Mouse (Mus musculus) embryonic facial prominence, embryonic 12.5 days (tissue): Measurements from ENCODE around the gene Ccdc92b. TPM values are rescaled to one million over a fixed set of nuclear protein-coding genes. Genes with fewer than 3 reads are reported as not detected.

Experiments used
- ATAC-seq: fragments of 200-750 bp; cut with Nextera tagmentation; 2 replicates; pipeline ENCODE4 v1.8.0; 2017; ENCODE audit not compliant: insufficient number of reproducible peaks, insufficient read depth, low FRiP score, low TSS enrichment
- H3K27ac ChIP-seq: fragments of 300-500 bp; sonication (generic); 2 replicates; pipeline ENCODE4 v1.5.1; 2016; ENCODE audit warnings: mild to moderate bottlenecking
- H3K27me3 ChIP-seq: fragments of 300-500 bp; sonication (generic); 2 replicates; pipeline ENCODE4 v1.6.1; 2016; ENCODE audit warnings: mild to moderate bottlenecking, moderate library complexity
- H3K36me3 ChIP-seq: fragments of 300-500 bp; sonication (generic); 2 replicates; pipeline ENCODE4 v1.6.1; 2016; ENCODE audit warnings: mild to moderate bottlenecking
- H3K4me1 ChIP-seq: fragments of 300-500 bp; sonication (generic); 2 replicates; pipeline ENCODE4 v1.6.1; 2016
- H3K4me2 ChIP-seq: fragments of 300-500 bp; sonication (generic); replicated peaks from 2 replicates; pipeline ENCODE4 v1.6.1; 2016; ENCODE audit warnings: mild to moderate bottlenecking, moderate library complexity
- H3K4me3 ChIP-seq: fragments of 300-500 bp; sonication (generic); 2 replicates; pipeline ENCODE4 v1.5.1; 2016; ENCODE audit warnings: mild to moderate bottlenecking
- H3K9ac ChIP-seq: fragments of 300-500 bp; sonication (generic); 2 replicates; pipeline ENCODE4 v1.6.1; 2016; ENCODE audit warnings: mild to moderate bottlenecking, moderate library complexity
- H3K9me3 ChIP-seq: fragments of 300-500 bp; sonication (generic); 2 replicates; pipeline ENCODE4 v1.6.1; 2016; ENCODE audit warnings: mild to moderate bottlenecking, moderate library complexity
- WGBS: fragments of 180-500 bp; shearing (Covaris S2); methylation state at CpG from one replicate; pipeline ENCODE4 v1.1.7; 2016; 5-methylcytosine and 5-hydroxymethylcytosine counted together
- polyA plus RNA-seq: library from polyadenylated mRNA; unstranded; fragments of >200 nt; fragmentation: Nextera tagmentation; extraction: Ambion mirVana; gene quantifications from 2 replicates; pipeline ENCODE4 v1.2.1, GENCODE M21; 2016

Gene Ccdc92b
- polyA plus RNA-seq, 1 experiment from 2014 or later, result 1.4 TPM

- no peak overlapping the region for H3K9ac ChIP-seq
- peaks cover 12% of the 10 kb centered on the region for H3K4me1 ChIP-seq
- no peak overlapping the region for H3K4me3 ChIP-seq
- H3K27ac ChIP-seq, result no peak overlapping the region
- 55% methylated on average over 5 of the region's 5 CpGs for WGBS
- no peak overlapping the region for H3K4me2 ChIP-seq
- H3K9me3 ChIP-seq, result no peaks in the 10 kb centered on the region
- no peak for ATAC-seq
- peaks cover 63% of the 10 kb centered on the region for H3K27me3 ChIP-seq
- H3K36me3 ChIP-seq, result no peaks in the 10 kb centered on the region
Measured at GRCm38 (mm10) chr11:74615571-74615970, 3.8 kb upstream of the Ccdc92b start.

- Histone ChIP-seq H3K9me3 (no peaks in the 10 kb centered on the region), H3K4me2 (peak overlapping the region; percentile 65), H3K4me1 (peaks cover 8% of the 10 kb centered on the region; the same call in 1 of the 2 replicates), H3K4me3 (peak overlapping the region; percentile 37), H3K27ac (no peak overlapping the region), H3K36me3 (no peaks in the 10 kb centered on the region), H3K27me3 (peaks cover 42% of the 10 kb centered on the region), H3K9ac (no peak overlapping the region)
- ATAC-seq, result no peak
- WGBS, result 1% methylated on average over 10 of the region's 16 CpGs
Measured at GRCm38 (mm10) chr11:74619956-74620300, 523 bp downstream of the Ccdc92b start.

GRCm38 (mm10) chr11:74621974-74622669 lies 2.7 kb downstream of the Ccdc92b start:
- Histone ChIP-seq H3K36me3 (no peaks in the 10 kb centered on the region), H3K4me2 (no peak overlapping the region), H3K27ac (no peak overlapping the region), H3K27me3 (peaks cover 38% of the 10 kb centered on the region), H3K4me3 (no peak overlapping the region), H3K9ac (no peak overlapping the region), H3K4me1 (peaks cover 8% of the 10 kb centered on the region; the same call in 1 of the 2 replicates), H3K9me3 (no peaks in the 10 kb centered on the region)
- 85% methylated on average over 8 of the region's 8 CpGs for WGBS
- ATAC-seq, result no peak

- Histone ChIP-seq H3K27me3 (peaks cover 27% of the 10 kb centered on the region), H3K36me3 (no peaks in the 10 kb centered on the region), H3K27ac (no peak overlapping the region), H3K9ac (no peak overlapping the region), H3K4me2 (no peak overlapping the region), H3K9me3 (no peaks in the 10 kb centered on the region), H3K4me3 (no peak overlapping the region), H3K4me1 (peaks cover 8% of the 10 kb centered on the region; the same call in 1 of the 2 replicates)
- 74% methylated on average over 6 of the region's 6 CpGs for WGBS
- no peak for ATAC-seq
Measured at GRCm38 (mm10) chr11:74623693-74624092, 4.3 kb downstream of the Ccdc92b start.

GRCm38 (mm10) chr11:74625333-74625732 lies 5.9 kb downstream of the Ccdc92b start:
- no peak for ATAC-seq
- no peaks in the 10 kb centered on the region for H3K4me1 ChIP-seq
- H3K27ac ChIP-seq, result no peak overlapping the region
- H3K9ac ChIP-seq, result no peak overlapping the region
- no peaks in the 10 kb centered on the region for H3K9me3 ChIP-seq
- no peak overlapping the region for H3K4me3 ChIP-seq
- H3K4me2 ChIP-seq, result no peak overlapping the region
- no peaks in the 10 kb centered on the region for H3K36me3 ChIP-seq
- H3K27me3 ChIP-seq, result peaks cover 11% of the 10 kb centered on the region

GRCm38 (mm10) chr11:74627481-74627880 lies 8.1 kb downstream of the Ccdc92b start:
- Histone ChIP-seq H3K27me3 (no peaks in the 10 kb centered on the region), H3K9ac (no peak overlapping the region), H3K36me3 (no peaks in the 10 kb centered on the region), H3K27ac (no peak overlapping the region), H3K4me1 (no peaks in the 10 kb centered on the region), H3K4me3 (no peak overlapping the region), H3K9me3 (no peaks in the 10 kb centered on the region), H3K4me2 (no peak overlapping the region)
- no peak for ATAC-seq
- WGBS, result 58% methylated on average over 3 of the region's 3 CpGs

- ATAC-seq, result no peak
- no peak overlapping the region for H3K9ac ChIP-seq
- 68% methylated on average over 7 of the region's 7 CpGs for WGBS
Measured at GRCm38 (mm10) chr11:74631880-74632789, 12.7 kb downstream of the Ccdc92b start.

GRCm38 (mm10) chr11:74634490-74635275 lies 15.3 kb downstream of the Ccdc92b start:
- H3K27ac ChIP-seq, result no peak overlapping the region
- H3K4me2 ChIP-seq, result no peak overlapping the region
- H3K9me3 ChIP-seq, result no peaks in the 10 kb centered on the region
- no peak overlapping the region for H3K9ac ChIP-seq
- H3K27me3 ChIP-seq, result 0 out of 2 replicates have a peak, but pooled peaks cover 3% of the 10 kb centered on the region
- WGBS, result 65% methylated on average over 5 of the region's 5 CpGs
- no peaks in the 10 kb centered on the region for H3K36me3 ChIP-seq
- H3K4me1 ChIP-seq, result peaks cover 14% of the 10 kb centered on the region; the same call in 1 of the 2 replicates
- ATAC-seq, result no peak
- no peak overlapping the region for H3K4me3 ChIP-seq

More at GRCm38 (mm10) chr11:74631880-74632789, 12.7 kb downstream of the Ccdc92b start:
- Histone ChIP-seq H3K27ac (no peak overlapping the region), H3K27me3 (no peaks in the 10 kb centered on the region), H3K4me3 (no peak overlapping the region), H3K4me1 (0 out of 2 replicates have a peak, but pooled peaks cover 1% of the 10 kb centered on the region), H3K4me2 (no peak overlapping the region), H3K9me3 (no peaks in the 10 kb centered on the region), H3K36me3 (no peaks in the 10 kb centered on the region)

- peak overlapping the region; percentile 71 for H3K4me3 ChIP-seq
- 0 out of 2 replicates have a peak, but pooled peaks cover 9% of the 10 kb centered on the region for H3K27me3 ChIP-seq
- H3K9me3 ChIP-seq, result no peaks in the 10 kb centered on the region
- peaks cover 14% of the 10 kb centered on the region; the same call in 1 of the 2 replicates for H3K4me1 ChIP-seq
- peak overlapping the region; percentile 85 for H3K4me2 ChIP-seq
- ATAC-seq, result no peak
- H3K36me3 ChIP-seq, result no peaks in the 10 kb centered on the region
- WGBS, result 21% methylated on average over 8 of the region's 8 CpGs
- H3K27ac ChIP-seq, result no peak overlapping the region
- H3K9ac ChIP-seq, result peak overlapping the region; percentile 79
Measured at GRCm38 (mm10) chr11:74637486-74637885, 18.1 kb downstream of the Ccdc92b start.

GRCm38 (mm10) chr11:74637971-74638790 lies 18.8 kb downstream of the Ccdc92b start:
- ATAC-seq, result peak; percentile 81
- peaks cover 14% of the 10 kb centered on the region; the same call in 1 of the 2 replicates for H3K4me1 ChIP-seq
- H3K36me3 ChIP-seq, result no peaks in the 10 kb centered on the region
- peak overlapping the region; percentile 71 for H3K4me3 ChIP-seq
- 0 out of 2 replicates have a peak, but pooled peaks cover 9% of the 10 kb centered on the region for H3K27me3 ChIP-seq
- H3K4me2 ChIP-seq, result peak overlapping the region; percentile 85
- under 1% methylated on average over 79 of the region's 86 CpGs for whole genome bisulfite sequencing
- peak overlapping the region; percentile 81 for H3K27ac ChIP-seq
- peak overlapping the region; percentile 79 for H3K9ac ChIP-seq
- no peaks in the 10 kb centered on the region for H3K9me3 ChIP-seq
